Mouse (Mus musculus) embryonic fibroblast, embryonic 13.5 days (primary cell): ENCODE measurements around the gene Mtor. TPM values are rescaled to one million over a fixed set of nuclear protein-coding genes. Genes with fewer than 3 reads are reported as not detected.

Experiments used
- H3K27ac ChIP-seq: 2 replicates; pipeline ENCODE4 v1.5.1; 2012; ENCODE audit warnings: low read length, control low read depth, inconsistent platforms; ENCODE audit not compliant: insufficient read depth
- H3K4me1 ChIP-seq: 2 replicates; pipeline ENCODE4 v1.6.1; 2011; ENCODE audit warnings: low read length; ENCODE audit not compliant: control insufficient read depth, insufficient read depth
- H3K4me3 ChIP-seq: 2 replicates; pipeline ENCODE4 v1.5.1; 2011; ENCODE audit warnings: mild to moderate bottlenecking, control low read depth, low read length; ENCODE audit not compliant: insufficient read depth
- CTCF ChIP-seq: IDR thresholded peaks from 2 replicates; pipeline ENCODE4 v1.5.1; 2011; ENCODE audit warnings: mild to moderate bottlenecking, control low read depth, low read length, moderate library complexity, borderline replicate concordance; ENCODE audit not compliant: insufficient read depth
- POLR2A ChIP-seq: IDR thresholded peaks from 2 replicates; pipeline ENCODE4 v1.6.1; 2011; ENCODE audit warnings: low read depth, mild to moderate bottlenecking, control low read depth, low read length, moderate library complexity
- polyA plus RNA-seq: library from polyadenylated mRNA; stranded (reverse); fragments of >200 nt; gene quantifications from 2 replicates; pipeline ENCODE4 v1.2.4, GENCODE M21; 2011; ENCODE audit warnings: low read depth; ENCODE audit not compliant: missing spikeins, insufficient read length

The Mtor gene
- polyA plus RNA-seq, 1 experiment: 17.7 TPM

DNA sequence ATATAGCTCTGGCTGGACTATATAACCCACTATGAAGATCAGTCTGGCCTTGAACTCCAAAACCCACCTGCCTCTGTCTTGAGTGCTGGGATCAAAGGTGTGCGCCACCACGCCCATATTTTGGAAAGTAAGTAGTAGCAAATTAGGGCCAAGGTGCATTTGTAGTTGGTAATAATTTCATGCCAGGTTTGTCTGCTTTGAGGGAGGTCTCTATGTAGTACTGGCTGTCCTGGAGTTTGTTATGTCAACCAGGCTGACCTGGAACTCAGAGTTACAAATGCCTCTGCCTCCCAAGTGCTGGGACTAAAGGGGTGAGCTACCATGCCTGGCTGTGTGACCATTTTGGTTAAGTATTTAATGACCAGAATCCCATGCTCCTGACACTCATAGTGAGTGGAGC, 31.8 kb downstream of the Mtor start:
- no peak overlapping the region for H3K27ac ChIP-seq
- TF ChIP-seq POLR2A (no peak), CTCF (no peak)
- H3K4me3 ChIP-seq: no peak overlapping the region
- H3K4me1 ChIP-seq: no peaks in the 10 kb centered on the region

DNA sequence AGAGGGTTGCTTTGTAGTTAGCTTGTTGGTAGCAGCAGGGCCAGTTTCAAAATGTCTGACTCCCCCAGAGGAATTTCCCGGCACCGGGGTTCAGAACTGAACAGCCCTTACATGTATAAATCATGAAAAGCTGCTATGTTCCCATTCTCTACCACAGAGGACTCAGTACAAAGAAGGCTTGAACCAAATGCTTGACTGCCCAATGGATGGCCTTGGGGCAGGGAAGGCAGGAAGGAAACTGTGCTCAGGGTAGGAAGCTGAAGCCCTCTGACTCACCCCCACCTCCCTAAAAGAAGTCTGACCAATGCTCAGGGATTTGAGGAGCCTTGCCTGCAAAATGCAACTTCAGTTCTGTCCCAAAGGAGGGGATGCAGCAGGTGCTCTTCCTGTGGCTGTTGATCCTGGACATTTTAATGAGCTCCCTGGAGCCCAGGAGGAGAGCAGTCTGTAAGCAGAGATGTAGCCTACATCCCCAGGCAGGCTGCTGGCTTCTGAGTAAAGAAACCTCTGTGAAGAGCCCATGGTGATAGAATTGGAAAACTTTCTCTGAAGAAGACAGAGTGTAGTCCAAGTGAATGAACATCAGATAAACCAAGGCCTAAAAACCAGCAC, 33.3 kb downstream of the Mtor start:
- Histone ChIP-seq H3K4me1 (no peaks in the 10 kb centered on the region), H3K27ac (no peak overlapping the region), H3K4me3 (no peak overlapping the region)
- TF ChIP-seq CTCF (no peak), POLR2A (no peak)

- H3K4me1 ChIP-seq: no peaks in the 10 kb centered on the region
- no peak overlapping the region for H3K4me3 ChIP-seq
- no peak overlapping the region for H3K27ac ChIP-seq
- TF ChIP-seq CTCF (no peak), POLR2A (no peak)
Measured at GRCm38 (mm10) chr4:148484511-148484910, 36.1 kb downstream of the Mtor start.

- TF ChIP-seq CTCF (no peak), POLR2A (no peak)
- H3K27ac ChIP-seq: no peak overlapping the region
- H3K4me1 ChIP-seq: peaks cover 9% of the 10 kb centered on the region
- H3K4me3 ChIP-seq: no peak overlapping the region
Measured at GRCm38 (mm10) chr4:148487841-148488240, 39.4 kb downstream of the Mtor start.

DNA sequence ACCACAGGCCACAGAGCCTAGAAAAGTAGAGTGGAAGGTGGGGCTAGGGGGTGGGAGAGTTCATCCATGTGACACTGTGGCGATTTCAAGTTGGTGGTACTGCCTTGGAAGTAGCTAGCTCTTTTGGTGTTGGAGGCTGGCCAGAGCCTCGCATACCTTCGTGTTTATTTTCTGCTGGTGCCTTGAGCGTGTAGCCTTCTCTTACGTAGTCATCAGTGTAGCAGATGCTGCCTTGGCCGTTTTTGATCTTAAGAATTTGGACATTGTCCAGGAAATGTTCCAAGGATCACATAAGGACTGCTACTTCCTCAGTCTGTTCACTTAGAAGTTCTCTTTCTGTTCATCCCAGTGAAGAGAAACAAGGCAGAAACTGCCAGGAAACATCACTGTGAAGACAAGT, 42.1 kb downstream of the Mtor start:
- Histone ChIP-seq H3K4me3 (no peak overlapping the region), H3K4me1 (peaks cover 9% of the 10 kb centered on the region), H3K27ac (no peak overlapping the region)
- TF ChIP-seq CTCF (no peak), POLR2A (no peak)

- Histone ChIP-seq H3K4me3 (no peak overlapping the region), H3K27ac (no peak overlapping the region), H3K4me1 (peaks cover 9% of the 10 kb centered on the region)
- TF ChIP-seq CTCF (no peak), POLR2A (no peak)
Measured at GRCm38 (mm10) chr4:148491448-148491847, 43.0 kb downstream of the Mtor start.

GRCm38 (mm10) chr4:148495160-148495559, 46.7 kb downstream of the Mtor start:
- H3K27ac ChIP-seq: no peak overlapping the region
- H3K4me1 ChIP-seq: peaks cover 9% of the 10 kb centered on the region
- TF ChIP-seq CTCF (no peak), POLR2A (no peak)
- no peak overlapping the region for H3K4me3 ChIP-seq

DNA sequence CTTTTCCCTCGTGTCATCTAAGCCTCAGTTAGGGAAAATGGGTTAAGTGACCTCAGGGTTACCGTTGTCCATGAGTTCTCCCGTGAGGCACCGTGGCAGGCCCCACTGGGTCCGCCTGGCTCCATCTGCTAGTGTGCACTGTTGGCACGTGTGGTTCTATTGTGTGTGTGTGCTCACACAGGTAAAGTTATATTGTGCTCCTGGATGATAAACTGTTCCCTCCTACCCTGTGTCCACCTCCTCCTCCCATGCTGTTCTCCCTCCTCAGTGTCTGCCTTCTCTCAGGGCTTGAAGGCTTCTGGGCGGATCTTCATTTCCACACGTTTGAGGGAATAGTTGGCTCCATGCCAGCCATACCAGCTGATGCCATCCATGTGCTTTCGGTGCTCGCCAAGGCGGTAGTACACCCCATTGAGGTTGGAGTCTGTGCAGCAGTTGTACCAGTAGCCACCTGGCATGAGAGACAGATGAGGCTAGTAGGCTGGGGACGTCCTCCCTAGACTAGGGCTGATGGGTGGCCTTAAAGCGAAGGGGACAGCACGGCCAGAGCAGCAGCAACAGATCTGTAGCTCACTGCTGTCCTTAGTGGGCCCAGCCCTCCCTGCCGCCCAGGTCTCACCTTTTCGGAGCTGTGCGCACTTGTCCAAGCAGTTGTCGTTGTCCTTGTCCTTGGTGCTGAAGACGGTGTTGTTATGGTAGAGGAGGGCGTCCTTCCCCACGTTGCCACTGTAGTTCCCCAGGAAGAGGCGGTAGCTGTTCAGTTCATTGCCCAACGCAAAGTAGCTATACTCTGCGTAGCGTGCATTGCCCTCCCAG, 47.7 kb downstream of the Mtor start:
- TF ChIP-seq POLR2A: no peak
- TF ChIP-seq CTCF: no peak
- H3K4me1 ChIP-seq: peaks cover under 1% of the 10 kb centered on the region; the same call in 1 of the 2 replicates
- H3K27ac ChIP-seq: no peak overlapping the region
- no peak overlapping the region for H3K4me3 ChIP-seq

- Histone ChIP-seq H3K27ac (no peak within 1 kb of the TSS), H3K4me1 (no peaks in the 10 kb centered on the region), H3K4me3 (no peak within 1 kb of the TSS)
- TF ChIP-seq POLR2A: no peak
- no peak for TF ChIP-seq CTCF
Measured at GRCm38 (mm10) chr4:148500410-148500867, 52.0 kb downstream of the Mtor start, which contains the start of gene Angptl7. TSS of gene Angptl7 (minus strand) at chr4:148500460.

DNA sequence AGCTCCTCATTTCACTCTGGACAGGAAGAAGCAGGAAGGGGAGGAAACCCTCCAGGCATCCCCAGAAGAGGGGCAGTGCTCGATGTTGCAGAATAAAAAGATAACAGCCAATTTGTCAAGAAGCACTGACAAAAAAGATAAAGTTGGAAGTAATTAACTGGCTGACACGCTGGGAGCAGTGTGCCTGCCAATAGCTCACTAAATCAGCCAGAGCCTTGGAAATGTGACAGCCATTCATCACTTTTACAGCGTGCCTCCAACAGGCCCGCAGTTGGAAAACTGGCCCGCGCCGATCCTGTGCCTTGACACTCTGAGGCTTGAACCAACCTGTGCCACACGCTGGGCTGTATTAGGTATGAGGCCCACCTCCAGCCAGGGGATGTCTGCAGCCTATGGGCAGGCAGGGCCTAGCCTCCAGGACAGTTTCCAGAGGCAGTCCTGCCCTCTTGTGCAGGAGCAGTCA, 56.1 kb downstream of the Mtor start:
- H3K4me3 ChIP-seq: no peak overlapping the region
- TF ChIP-seq POLR2A: no peak
- TF ChIP-seq CTCF: no peak
- H3K4me1 ChIP-seq: no peaks in the 10 kb centered on the region
- no peak overlapping the region for H3K27ac ChIP-seq
